ENCODE assay signal across 10 mouse cellular contexts in genomic region chr19:41973891-41974794, GRCm38 (mm10). TPM values are rescaled to one million over a fixed set of nuclear protein-coding genes. Genes with fewer than 3 reads are reported as not detected.
DNase-seq lines count a peak whose midpoint lies in the region; TF ChIP-seq lines count a peak whose summit lies in the region.
"Had no signal": no experiment of that assay in that cellular context is flagged by ENCODE, and none has a peak within 500 bp of the region (broad histone marks: within the 10 kb centered on the region; RNA-seq: fewer than 3 reads in every experiment).

No protein-coding gene starts in this region.

- DNase-seq in left cerebral cortex, adult 18-20 months (ENCODE audit: low spot score in 2 of 2) = peak; percentile 18 to 40
- no peak for DNase-seq in left cerebral cortex, adult 11 months (ENCODE audit: low spot score)
- DNase-seq in brain, embryonic 14.5 days (ENCODE audit: low read depth) = peak; percentile 50
- peak; percentile 24 to 31 for DNase-seq in frontal cortex, postnatal 10 days (ENCODE audit: low spot score in 2 of 2)
- no peak for DNase-seq in urinary bladder, adult 2 months (ENCODE audit: low spot score)
- DNase-seq in ovary, adult 18-20 months (ENCODE audit: low spot score) = no peak
- DNase-seq in embryo, embryonic 10.5 days (ENCODE audit: low spot score) = no peak
- DNase-seq: cerebellum, postnatal 14 days; kidney, postnatal 10 days had no signal

- no peak overlapping the region for H3K4me2 ChIP-seq in myocyte (ENCODE audit: low read depth)

- no peaks in the 10 kb centered on the region for H3K27me3 ChIP-seq in myocyte (ENCODE audit: control insufficient read depth, insufficient read depth, insufficient read length)

- peaks cover 6% of the 10 kb centered on the region for H3K36me3 ChIP-seq in myocyte (ENCODE audit: control insufficient read depth, insufficient read depth)

- H3K4me3 ChIP-seq in myocyte = no peak overlapping the region

- no peak overlapping the region for H3ac ChIP-seq in myocyte (ENCODE audit: control insufficient read depth, insufficient read length)

- peaks cover 98% of the 10 kb centered on the region for H3K79me2 ChIP-seq in myocyte (ENCODE audit: control insufficient read depth, insufficient read depth)

- no peak for TF ChIP-seq POLR2A in brain, embryonic 14.5 days (IDR thresholded peaks at IDR 0.05; ENCODE audit: borderline replicate concordance, extremely low read depth, insufficient read depth, insufficient read length, poor library complexity, severe bottlenecking)
- TF ChIP-seq POLR2A in myocyte (IDR thresholded peaks at IDR 0.05; ENCODE audit: insufficient read length, low read depth) = no peak

- TF ChIP-seq CTCF in brain, embryonic 14.5 days (IDR thresholded peaks at IDR 0.05; ENCODE audit: borderline replicate concordance, extremely low read depth, insufficient read depth, insufficient read length) = no peak

TF ChIP-seq in myocyte, 11 proteins besides CTCF, POLR2A, EP300 and RAD21:
- peak in 1 of 3 experiments; percentile 23 for TF ChIP-seq MYOD1 (IDR thresholded peaks at IDR 0.05; ENCODE audit: control insufficient read depth in 1 of 3, insufficient read length in 2 of 3, low read depth in 2 of 3)
- TF ChIP-seq USF1 (IDR thresholded peaks at IDR 0.05; ENCODE audit: low read depth) = no peak
- TF ChIP-seq REST (IDR thresholded peaks at IDR 0.05; ENCODE audit: insufficient read depth, insufficient read length) = no peak
- TF ChIP-seq TCF3 (IDR thresholded peaks at IDR 0.05; ENCODE audit: insufficient read length, low read depth) = no peak
- TF ChIP-seq SRF (IDR thresholded peaks at IDR 0.05; ENCODE audit: control insufficient read depth, insufficient read length, low read depth) = no peak
- no peak for TF ChIP-seq CEBPB (IDR thresholded peaks at IDR 0.05; ENCODE audit: insufficient read depth, poor library complexity, severe bottlenecking)
- TF ChIP-seq POLR2AphosphoS2 (IDR thresholded peaks at IDR 0.05; ENCODE audit: insufficient read length, low read depth) = no peak
- no peak for TF ChIP-seq TCF12 (IDR thresholded peaks at IDR 0.05; ENCODE audit: insufficient read depth, poor library complexity, severe bottlenecking)
- TF ChIP-seq MAX (IDR thresholded peaks at IDR 0.05; ENCODE audit: low read depth) = no peak
- TF ChIP-seq E2F4 (IDR thresholded peaks at IDR 0.05; ENCODE audit: insufficient read depth) = no peak
- peak in 2 of 3 experiments; percentile 21 to 69 for TF ChIP-seq MYOG (IDR thresholded peaks at IDR 0.05; ENCODE audit: control insufficient read depth in 1 of 3, insufficient read depth in 1 of 3, insufficient read length in 2 of 3, low read depth in 2 of 3)

RNA-seq across cellular contexts. Expression of gene Mms19, which starts 6.8 kb away (rescaled TPM):
- total RNA-seq in left cerebral cortex, adult 18-20 months (2021) = 10 to 100 TPM; 30.9 to 32.3 TPM
- polyA plus RNA-seq in brain, embryonic 14.5 days (2012; rRNA removed) = 66.3 and 88.7 TPM in 2 replicates
- 34.2 TPM for polyA plus RNA-seq in myocyte (2012; fragmentation: generic; extraction: Trizol)
- polyA plus RNA-seq in urinary bladder, adult 2 months (2012; rRNA removed) = 56.3 and 60.4 TPM in 2 replicates

RNA-seq across cellular contexts. Expression of gene Ubtd1, which starts 7.4 kb away (rescaled TPM):
- 10 to 100 TPM; 12.0 to 12.2 TPM for total RNA-seq in left cerebral cortex, adult 18-20 months (2021)
- polyA plus RNA-seq in brain, embryonic 14.5 days (2012; rRNA removed) = 20.0 and 20.9 TPM in 2 replicates
- 141 TPM for polyA plus RNA-seq in myocyte (2012; fragmentation: generic; extraction: Trizol)
- polyA plus RNA-seq in urinary bladder, adult 2 months (2012; rRNA removed) = 33.2 and 39.2 TPM in 2 replicates

RNA-seq across cellular contexts. Expression of gene Zdhhc16, which starts 40.9 kb away (rescaled TPM):
- total RNA-seq in left cerebral cortex, adult 18-20 months (2021) = 10 to 100 TPM; 42.7 to 49.4 TPM
- 85.1 and 121 TPM in 2 replicates for polyA plus RNA-seq in brain, embryonic 14.5 days (2012; rRNA removed)
- polyA plus RNA-seq in myocyte (2012; fragmentation: generic; extraction: Trizol) = 124 TPM
- polyA plus RNA-seq in urinary bladder, adult 2 months (2012; rRNA removed) = 41.1 and 66.3 TPM in 2 replicates

RNA-seq across cellular contexts. Expression of gene Exosc1, which starts 40.9 kb away (rescaled TPM):
- total RNA-seq in left cerebral cortex, adult 18-20 months (2021) = 10 to 100 TPM; 20.4 to 30.6 TPM
- polyA plus RNA-seq in brain, embryonic 14.5 days (2012; rRNA removed) = 30.5 and 31.5 TPM in 2 replicates
- 49.4 TPM for polyA plus RNA-seq in myocyte (2012; fragmentation: generic; extraction: Trizol)
- 29.5 and 31.0 TPM in 2 replicates for polyA plus RNA-seq in urinary bladder, adult 2 months (2012; rRNA removed)

Comparison
In these comparisons a context has a peak if more than half of its experiments do, and no peak if none do; other contexts are left out.
1. DNase-seq: peak in left cerebral cortex, adult 18-20 months (2 of 2), brain, embryonic 14.5 days (single experiment) and frontal cortex, postnatal 10 days (2 of 2); none in left cerebral cortex, adult 11 months (single experiment), urinary bladder, adult 2 months (single experiment), ovary, adult 18-20 months (single experiment) and embryo, embryonic 10.5 days (single experiment).